Mouse (Mus musculus) embryonic fibroblast, embryonic 13.5 days (primary cell): ENCODE measurements around the gene Kif1b.

Experiments
- CTCF ChIP-seq: IDR thresholded peaks from 2 replicates; pipeline ENCODE4 v1.5.1; 2011; ENCODE audit warnings: mild to moderate bottlenecking, control low read depth, low read length, moderate library complexity, borderline replicate concordance; ENCODE audit not compliant: insufficient read depth
- POLR2A ChIP-seq: IDR thresholded peaks from 2 replicates; pipeline ENCODE4 v1.6.1; 2011; ENCODE audit warnings: low read depth, mild to moderate bottlenecking, control low read depth, low read length, moderate library complexity

- TF ChIP-seq POLR2A (no peak), CTCF (no peak)
These were observed 134.8 kb downstream of the Kif1b start for GRCm38 (mm10) chr4:149172666-149173065.
